Mouse (Mus musculus) erythroblast, embryonic 14.5 days (primary cell): Measurements from ENCODE around the gene Il2rg.

ENCODE experiments used
- GATA1 ChIP-seq: IDR thresholded peaks from 2 replicates; pipeline ENCODE4 v1.6.1; 2012; ENCODE audit warnings: low read length, inconsistent platforms, mixed read lengths
- TAL1 ChIP-seq: IDR thresholded peaks from 3 replicates; pipeline ENCODE4 v1.6.1; 2012; ENCODE audit warnings: low read length, inconsistent platforms, mixed read lengths

DNA sequence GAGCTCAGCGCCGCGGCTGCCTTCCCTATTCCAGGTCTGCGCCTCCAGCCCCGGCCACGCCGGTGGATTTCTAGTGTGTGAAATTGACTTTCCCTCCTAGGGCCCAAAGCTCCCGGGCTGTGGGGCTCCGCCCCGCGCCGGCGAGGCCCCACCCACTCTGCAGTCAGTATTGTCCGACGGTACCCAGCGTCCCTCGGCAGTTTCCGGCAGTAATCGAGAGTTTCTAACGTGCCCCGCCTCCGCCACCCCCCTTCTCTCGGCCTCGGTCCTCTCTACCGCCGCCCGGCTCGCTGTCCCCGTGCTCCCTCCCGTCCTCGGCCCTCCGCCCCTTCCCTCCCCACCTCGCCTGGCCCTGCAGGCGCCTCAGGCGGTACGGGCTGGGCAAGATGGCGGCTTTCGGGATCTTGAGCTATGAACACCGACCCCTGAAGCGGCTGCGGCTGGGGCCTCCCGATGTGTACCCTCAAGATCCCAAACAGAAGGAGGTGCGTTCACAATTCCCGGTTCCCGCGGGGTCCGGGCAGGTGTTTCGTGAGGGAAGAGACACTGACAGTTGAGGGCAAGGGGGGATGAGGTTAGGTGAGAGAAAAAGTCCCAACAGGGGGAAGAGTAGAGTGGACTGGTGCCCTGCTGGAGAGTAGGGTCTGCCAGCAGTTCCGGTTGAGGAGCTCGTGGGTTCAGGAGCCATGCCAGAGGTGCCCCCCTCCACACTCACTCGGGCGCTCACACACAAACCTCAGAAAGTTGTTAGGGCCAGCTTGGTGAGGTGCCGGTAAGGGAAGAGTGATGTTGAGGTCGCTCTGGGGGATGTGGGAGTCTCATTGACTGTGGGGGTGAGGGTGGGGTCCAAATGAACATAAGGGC, 6.1 kb upstream of the Il2rg start, which contains the start of gene Med12:
- TF ChIP-seq TAL1 (no peak), GATA1 (no peak)
